Mouse (Mus musculus) kidney, adult 9 months (tissue): ENCODE results near the gene Cacnb2.

Experiments
- DNase-seq: peaks from one replicate; pipeline ENCODE4 v3.0.0; 2022

The Cacnb2 gene

DNA sequence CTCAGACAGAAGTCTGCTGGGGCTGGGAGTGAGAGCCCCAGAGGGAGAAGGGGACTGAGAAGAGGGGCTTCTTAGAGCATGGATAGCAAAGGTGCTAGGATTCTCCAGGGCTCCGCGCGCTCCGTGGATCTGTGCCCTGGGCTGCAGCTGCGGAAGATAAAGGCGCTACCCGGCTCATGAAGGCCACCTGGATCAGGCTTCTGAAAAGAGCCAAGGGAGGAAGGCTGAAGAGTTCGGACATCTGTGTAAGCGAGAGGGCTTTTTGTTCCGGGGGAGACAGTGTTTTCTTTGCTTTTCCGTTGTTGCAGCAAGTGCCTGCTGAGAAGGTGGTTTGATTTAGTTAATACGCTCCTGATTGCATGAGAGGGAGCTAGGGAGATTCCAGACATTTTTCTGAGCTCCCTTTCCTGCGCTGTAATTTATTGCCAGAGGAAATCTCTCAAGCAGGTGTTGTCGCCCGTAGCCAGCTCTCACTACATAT lies 270.9 kb downstream of the Cacnb2 start:
- DNase-seq: peak; percentile 9

DNA sequence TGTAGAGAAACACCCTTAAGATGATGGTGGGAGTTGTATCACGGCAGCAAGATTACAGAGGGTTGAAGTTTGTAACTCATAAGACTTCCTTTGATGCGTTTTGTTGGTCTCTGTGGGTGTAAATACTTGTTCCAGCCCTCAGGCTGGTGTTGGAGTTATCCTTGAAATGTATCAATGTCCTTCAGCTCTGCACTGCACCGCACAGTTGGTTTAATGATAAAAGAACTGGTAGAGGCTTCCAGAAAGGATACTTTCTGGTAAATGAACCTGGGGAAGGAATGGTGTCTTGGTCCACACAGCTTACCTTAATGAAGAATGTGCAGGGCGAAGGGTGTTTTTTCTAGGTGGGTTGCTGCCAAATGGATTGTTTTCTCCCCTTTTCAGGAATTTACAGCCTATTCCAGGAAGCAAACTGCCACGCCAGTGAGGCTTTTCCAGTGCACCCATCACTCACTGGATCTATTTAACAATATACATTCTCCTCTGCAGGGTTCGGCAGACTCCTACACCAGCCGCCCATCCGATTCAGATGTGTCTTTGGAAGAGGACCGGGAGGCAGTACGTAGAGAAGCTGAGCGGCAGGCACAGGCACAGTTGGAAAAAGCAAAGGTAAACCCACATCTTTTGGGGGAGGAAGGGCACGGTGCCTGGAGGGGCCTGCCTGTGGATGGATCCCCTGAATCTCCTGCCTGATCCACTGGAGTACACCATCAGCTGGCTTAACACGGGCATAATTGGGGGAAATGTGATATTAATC lies 271.6 kb downstream of the Cacnb2 start:
- no peak for DNase-seq

DNA sequence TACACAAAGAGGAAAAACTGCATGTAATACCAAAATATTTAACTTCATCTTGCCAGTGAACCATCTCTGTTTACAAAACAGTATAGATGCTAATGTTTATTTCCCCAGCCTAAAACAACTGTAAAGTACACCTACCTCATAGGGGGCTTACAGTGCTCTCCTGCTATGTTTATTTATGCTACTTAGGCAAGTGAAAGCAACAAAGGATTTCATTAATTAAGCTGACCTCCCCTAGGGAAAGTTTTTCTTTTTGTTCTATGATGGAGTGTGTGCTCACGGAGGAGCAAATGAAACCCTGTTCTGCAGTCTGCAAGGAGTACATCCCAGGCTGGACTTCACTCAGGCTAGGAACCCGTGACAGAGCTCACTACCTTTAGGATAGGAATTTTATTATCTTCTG lies 272.2 kb downstream of the Cacnb2 start:
- no peak for DNase-seq

DNA sequence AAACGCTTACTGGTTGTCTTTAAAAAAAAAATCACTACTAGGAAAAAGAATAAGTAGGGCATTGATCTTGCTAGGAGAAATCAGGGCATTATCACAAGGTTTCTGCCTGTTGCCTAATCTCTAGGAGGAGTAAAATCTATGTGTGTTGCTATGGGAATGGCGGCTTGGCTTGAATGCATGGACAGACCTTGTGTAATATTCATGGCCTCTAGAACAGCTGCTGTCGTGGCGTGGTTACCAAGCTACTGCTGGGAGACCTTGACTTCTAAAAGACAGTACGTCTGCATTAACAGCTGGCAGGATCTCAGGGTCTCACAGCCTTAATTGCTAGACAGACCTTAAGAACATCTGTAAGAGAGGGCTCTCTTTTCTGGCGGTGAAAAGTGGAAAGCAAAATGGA lies 272.7 kb downstream of the Cacnb2 start:
- no peak for DNase-seq

DNA sequence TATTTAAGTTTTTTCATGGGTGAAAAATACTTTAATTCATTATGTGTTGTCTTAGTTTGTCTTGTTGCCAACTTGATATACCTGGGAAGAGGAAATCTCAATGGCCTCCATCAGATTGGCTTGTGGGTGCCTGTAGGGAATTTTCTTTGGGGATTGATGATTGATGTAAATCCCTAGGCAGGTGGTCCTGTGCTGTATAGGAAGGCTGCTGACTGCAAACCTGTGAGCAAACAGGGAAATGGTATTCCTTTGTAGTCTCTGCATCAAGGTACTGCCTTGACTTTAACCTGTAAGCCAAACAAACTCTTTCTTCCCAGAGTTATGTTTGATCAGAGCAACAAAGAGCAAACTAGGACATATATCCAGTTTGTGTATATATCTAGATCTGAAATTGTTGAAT lies 276.1 kb downstream of the Cacnb2 start:
- no peak for DNase-seq

DNA sequence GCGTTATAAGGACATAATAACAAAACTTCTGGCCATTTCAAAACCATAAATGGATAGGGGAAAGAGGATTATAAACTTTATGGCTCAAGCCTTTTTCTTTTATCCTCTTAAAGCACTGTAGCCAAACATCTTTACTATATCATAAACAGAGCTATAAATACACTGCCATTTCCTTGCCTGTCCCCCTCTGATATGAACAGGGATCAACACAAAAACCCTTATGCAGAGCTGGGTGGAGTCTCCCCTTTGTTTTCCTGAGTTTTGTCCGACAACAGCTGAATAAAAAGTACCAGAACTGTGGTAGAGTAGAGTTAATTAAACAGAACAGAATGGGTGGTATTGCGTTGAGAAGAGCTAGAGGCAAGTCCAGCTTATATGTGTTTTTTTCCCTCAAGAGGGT lies 280.6 kb downstream of the Cacnb2 start:
- DNase-seq: no peak

DNA sequence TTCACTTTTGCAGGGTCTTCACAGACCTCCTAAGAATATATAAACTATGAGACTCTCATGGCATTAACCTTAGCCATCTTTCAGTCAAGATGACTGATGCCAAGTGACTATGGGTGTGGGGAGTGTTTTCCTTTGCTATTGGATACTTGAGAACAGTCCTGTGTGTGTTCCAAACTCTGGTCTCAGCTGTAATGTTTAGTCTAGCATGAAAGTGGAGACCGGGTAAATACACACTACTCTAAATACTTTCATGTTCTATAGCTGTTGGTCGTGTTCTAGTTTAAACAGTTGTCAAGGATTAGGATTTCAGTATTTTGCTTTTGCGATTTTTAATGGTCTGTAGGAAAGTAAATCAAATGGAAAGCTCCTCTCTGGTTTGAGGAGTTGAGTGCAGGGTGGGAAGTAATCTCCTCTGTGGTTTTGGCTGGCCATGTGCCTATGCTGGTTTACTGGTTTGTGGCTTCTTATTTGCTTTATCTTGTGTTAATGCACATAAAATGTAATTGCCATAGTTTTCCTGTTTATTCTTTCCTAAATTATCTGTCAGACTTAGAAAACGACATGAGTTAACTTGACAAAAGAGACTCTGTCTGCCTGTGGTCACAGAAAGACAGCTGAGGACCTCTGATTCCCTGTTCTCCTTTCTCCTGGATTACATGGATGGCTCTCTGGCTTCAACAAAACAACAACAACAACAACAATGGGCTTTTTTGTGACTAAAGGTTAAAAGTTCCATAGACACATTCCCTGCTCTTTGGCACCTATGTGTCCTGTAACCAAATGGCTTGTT lies 285.7 kb downstream of the Cacnb2 start:
- no peak for DNase-seq

DNA sequence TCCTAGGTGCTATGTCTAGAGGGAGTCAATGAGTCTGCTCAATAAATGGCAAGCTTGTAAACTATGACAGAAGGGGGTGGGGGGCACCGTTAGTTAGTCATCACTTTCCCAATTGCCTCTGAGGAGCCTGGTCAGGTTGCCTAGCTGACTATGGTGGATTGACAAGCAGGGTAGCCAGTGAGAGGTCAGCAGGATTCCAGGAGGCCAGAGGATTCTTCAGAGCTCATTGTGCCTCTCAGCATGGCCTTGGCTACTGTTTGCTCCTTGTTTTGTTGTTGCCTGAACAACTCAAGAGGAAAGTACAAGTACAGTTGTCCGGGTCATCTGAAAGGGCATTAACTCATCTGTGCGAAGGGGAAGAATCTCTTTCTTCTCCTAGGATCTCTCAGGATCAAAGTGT lies 300.9 kb downstream of the Cacnb2 start:
- DNase-seq: no peak

DNA sequence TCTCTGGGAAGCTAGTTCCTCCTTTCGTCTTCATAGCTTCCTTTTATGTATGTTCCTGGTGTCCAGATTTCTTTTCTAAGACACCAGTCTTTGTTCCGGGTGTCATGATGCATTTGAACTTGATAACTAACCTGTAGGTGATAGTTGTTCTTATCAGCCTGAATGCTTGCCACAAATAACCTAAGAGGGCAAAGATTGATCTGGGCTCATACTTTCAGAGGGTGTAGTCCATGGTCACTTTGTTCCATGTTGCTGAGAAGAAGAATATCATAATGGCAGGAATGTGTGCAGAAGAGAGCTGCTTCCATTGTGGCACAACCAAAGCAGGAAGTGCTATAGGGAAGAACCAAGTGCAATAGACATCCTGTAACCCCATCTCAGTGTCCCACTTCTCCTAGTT lies 302.0 kb downstream of the Cacnb2 start:
- DNase-seq: no peak

DNA sequence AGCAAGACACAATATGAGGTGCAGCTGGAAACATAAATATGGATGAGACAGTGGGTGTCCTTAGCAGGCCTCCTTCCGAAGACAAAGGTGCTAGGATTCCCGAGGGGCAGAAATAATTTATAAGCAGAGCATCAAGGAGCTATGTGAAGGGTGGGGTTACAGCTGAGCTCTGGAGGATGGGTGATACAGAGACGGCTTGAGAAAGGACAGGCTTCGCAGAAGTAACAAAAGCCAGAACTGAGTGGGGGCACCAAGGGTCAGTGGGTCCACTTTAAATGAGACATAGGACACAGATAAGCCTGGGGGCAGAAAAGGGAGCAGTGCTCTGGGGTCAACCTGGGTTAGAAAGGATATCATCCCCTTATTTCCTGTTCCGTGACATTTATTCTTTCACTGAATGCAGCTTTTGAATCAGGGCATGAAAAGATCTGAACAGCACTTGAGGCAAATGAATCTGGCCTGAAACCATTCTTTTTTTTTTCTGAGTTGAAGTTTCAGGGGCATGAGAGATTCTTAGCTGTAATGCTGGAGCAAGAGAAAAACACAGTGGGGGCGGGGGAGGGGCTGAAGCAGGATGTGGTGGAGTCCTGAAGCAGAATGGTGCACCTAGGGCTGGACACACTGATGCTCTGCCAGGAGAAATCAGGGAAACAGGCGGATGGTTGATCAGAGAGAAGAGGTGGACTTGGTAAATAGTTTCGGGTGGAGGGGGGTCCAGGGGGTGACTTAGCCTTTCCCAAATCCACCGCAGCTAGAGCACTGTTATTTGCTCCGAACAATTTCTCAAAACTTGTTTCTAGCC lies 304.4 kb downstream of the Cacnb2 start:
- DNase-seq: no peak

DNA sequence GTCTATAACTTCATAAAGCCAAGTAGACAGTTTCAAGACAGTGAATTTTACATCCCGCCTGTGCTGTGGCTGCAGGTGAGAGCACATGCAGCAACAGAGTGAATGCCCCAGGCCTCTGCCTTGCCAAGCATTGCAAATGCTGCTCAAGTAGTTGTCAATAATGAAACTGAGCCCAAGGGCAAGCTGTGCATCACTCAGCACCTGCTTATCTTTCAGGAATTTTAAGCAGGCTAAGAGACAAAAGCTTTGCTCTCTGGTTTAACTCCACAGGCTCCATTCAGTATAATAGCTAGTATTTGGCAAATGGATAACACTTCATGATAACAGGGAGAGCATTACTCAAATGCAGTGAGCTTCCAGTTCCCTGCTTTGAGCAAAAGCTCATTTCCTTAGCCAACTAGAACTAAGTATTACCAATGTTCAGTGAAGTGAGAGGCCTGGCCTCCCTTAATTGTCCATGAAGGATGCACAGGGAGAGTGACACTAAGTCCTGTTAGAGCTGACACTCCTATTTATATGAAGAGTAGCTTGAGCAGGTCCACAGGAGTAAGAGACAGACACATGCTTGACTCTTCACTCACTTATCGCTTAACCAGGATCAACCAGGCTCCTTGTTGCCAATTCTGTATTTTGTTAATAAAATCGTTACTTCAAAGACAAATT lies 314.8 kb downstream of the Cacnb2 start:
- no peak for DNase-seq

DNA sequence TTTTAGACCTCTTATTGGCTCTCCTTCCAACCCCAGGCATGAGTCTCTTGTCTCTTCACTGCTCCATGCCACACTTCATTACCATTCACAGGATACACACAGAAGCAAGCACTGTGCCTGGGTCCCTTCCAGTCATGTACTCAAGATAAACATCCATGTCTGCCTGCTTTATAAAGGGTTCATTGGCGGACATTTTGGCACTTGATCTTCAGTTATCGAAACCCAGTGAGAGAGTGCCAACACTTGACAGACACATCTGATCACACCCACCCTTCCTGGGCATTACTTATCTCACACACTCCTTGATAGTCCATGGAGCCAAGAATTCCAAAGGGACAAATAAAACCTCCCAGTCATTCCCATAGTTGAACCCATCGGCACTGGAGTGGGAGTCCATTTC lies 327.0 kb downstream of the Cacnb2 start:
- no peak for DNase-seq

DNA sequence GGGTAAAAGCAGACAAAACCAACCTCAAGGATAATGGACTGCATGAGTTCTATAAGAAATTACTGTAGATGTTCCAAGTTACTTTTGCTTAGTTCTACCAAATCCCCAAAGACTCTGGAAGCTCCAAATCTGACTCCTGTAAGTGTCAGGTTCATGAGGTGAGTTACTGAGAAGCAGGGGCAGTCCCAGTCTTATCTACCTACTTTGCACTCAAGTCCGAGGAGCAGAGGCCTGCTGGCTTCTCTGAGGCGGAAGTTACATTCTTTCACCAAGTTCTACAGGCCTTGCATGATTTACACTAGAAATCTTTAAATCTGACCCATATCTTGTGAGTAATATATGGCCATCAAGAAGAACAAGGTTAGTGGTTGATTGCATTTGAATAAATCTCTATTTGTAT lies 329.1 kb downstream of the Cacnb2 start:
- no peak for DNase-seq

DNA sequence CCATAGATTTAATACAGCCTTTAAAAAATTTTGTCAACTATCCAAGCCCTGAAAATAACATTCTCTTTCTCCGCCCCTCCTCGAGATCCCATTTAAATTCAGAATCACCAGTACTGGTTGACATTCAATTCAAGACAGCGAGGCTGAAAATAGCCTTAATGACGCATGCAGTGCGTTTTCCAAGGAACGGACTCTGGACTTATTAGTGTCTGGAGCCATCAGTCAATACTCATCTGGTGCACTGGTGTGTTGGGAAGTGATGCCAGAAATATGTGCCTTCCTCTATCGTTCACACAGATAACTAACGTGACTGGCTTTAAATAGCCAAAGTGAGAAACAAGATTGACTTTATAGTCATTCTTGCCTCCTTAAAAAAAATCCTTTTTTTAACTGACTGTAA lies 333.6 kb downstream of the Cacnb2 start:
- no peak for DNase-seq

DNA sequence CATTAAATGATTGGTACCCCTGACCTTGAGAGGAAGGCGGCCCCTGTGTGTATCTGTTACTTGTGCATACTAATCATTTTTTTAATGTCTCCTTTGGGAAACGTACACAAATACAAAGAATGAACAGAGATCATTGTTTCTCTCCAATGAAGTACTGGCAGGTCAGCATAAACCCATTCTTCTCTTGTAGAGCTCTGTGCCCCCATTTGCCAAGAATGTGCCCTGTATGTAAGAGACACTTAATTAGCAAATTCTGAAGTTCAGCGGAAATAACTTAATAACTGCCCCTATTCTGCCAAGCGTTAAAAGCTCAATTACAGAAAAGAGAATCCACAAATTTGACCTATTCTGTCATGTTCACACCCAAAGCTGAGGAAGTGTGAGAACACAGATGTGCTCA lies 339.4 kb downstream of the Cacnb2 start:
- DNase-seq: no peak

DNA sequence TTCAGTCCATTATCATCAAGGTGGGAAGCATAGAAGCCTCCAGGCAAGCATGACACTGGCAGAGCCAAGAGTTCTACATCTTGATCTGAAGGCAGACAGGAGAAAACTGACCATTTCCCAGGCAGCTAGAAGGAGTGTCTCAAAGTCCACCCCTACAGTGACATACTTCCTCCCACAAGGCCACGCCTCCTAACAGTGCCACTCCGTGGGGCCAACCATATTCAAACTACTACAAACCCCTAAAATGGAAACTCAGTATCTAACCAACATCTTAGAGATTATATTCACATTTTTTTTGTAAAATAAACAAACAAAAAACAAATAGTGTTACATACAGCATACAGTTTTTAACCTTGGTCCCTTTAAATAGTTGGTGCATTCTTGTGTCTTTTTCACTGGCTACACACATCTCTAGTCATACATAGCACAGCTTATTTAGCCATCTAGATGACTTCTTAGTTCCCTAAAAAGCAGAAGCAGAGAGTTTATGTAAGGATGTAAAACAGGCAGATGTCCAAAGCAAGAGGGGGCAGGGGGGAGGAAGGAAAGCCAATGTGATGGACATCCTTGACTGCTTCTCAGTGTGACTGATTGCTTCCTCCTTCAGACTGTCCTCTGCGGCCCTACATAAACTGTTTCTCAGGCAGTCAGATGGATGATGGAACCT lies 340.9 kb downstream of the Cacnb2 start:
- DNase-seq: no peak

DNA sequence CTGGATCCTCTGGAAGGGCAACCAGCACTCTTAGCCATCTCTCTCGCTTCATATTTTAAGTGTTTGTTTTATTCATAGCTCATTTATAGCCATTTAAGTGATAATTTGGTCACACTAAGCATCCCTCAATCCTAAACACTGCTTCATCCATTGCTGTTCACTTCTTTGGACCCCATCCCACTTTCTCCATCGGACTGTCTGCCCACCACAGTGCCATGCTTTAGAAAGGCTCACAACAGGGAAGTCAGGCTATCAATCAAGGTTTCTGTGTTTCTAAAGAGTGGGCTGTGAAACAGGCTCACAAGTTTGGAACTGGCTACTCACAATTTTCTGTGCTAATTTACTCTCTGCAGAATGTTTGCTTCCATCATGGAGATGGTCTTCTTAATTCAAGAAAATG lies 350.2 kb downstream of the Cacnb2 start:
- no peak for DNase-seq

DNA sequence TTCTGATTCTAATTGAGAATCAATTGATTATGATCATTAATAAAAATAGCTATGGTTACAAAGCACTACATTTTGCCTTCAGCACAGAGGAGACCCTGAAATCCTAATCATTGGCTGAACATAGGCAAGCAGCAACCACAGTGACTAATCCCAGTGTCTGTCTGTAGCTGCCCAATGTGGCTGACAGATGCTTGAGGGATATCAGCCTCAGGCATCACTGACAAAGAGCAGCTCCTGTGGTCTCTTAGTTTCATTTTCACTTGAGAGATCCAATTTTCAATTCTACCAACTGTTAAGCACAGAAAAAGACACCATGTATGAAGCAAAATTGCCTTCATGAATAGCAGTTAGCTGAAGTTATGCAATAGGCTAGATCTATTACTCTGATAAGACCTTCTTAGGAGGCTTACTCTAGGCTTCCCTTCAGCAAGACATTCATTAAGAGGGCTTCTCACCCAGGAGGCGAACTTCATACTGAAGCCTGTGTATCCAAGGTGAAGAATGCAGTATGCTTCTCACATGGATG lies 358.1 kb downstream of the Cacnb2 start:
- DNase-seq: no peak

DNA sequence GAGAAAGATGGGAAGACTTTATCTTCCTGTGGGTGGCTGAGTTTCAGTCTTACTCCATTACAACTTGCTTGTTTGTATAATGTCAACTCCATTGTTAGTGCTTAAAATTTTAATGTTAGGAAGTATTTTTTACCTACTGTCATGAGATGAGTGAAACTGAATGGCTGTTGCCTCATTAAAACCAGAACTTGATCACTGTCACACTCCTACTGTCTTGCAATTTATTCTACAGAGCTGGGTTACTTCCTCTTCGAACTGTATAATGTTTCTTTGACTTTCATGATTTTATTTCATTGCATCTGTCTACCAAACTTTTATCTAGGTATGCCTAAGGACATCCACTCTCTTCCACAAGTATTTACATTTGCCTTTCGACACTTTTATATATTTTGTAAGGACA lies 358.6 kb downstream of the Cacnb2 start:
- DNase-seq: no peak

DNA sequence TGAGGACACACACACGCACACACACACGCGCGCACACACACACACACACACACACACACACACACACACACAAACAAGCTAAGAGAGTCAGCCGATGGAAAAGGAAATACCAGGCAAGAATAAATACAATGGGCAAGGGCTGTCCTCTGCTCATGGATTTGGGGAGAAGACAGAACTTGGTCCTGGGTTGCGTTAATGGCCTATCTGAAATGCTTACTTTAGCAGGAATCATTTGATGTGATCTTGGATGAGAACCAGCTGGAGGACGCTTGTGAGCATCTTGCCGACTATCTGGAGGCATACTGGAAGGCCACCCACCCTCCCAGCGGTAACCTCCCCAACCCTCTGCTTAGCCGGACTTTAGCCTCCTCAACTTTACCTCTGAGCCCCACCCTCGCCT lies 381.1 kb downstream of the Cacnb2 start:
- no peak for DNase-seq

DNA sequence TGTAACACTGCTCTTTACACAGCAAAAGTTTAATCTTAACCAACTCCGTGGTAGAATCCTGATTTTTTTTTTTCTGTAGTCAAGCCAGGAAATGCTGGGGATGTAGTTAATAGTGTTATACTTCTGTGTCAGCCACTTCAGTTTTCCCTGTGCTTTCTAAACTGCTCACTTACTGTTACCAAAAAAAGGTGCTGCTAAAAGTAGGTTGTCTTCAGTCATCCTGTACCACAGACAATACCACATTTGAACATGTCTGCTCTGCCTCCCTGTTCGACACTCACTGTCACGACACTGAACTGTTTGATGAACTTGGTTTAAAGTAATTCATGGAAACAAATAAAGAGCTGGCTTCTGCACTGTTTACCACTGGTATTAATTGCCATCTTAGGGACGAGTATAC lies 385.6 kb downstream of the Cacnb2 start:
- DNase-seq: no peak

DNA sequence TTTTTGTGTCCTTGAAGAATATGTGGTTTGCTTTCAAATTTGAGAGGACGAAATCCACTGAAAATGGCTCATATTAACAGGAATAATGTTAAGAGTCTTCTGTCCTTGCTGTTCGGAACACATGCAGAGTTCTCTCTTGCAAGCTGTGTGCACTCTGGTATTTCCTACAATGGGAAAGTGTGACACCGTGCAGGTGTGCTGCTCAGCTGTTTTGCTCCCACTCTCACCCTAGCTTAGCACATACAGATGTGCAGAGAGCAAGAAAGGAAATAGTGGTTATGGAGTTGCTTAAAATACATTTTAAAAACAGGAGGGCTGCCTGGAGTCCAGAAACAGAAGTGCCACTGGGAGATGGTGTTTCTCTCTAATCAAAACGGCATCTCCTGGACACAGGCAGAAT lies 386.5 kb downstream of the Cacnb2 start:
- no peak for DNase-seq
